Mouse (Mus musculus) heart, embryonic 13.5 days (tissue): ENCODE data around the gene Enpp7. TPM values are rescaled to one million over a fixed set of nuclear protein-coding genes. Genes with fewer than 3 reads are reported as not detected.

ENCODE experiments used
- ATAC-seq: fragments of 200-750 bp; cut with Nextera tagmentation; 2 replicates; pipeline ENCODE4 v1.8.0; 2017; ENCODE audit warnings: moderate TSS enrichment; ENCODE audit not compliant: insufficient number of reproducible peaks, low FRiP score, low TSS enrichment; ENCODE audit errors: extremely low read depth
- H3K27ac ChIP-seq: fragments of 300-500 bp; sonication (generic); replicated peaks from 2 replicates; pipeline ENCODE4 v1.5.1; 2015; ENCODE audit warnings: moderate library complexity, mild to moderate bottlenecking, inconsistent platforms
- H3K27me3 ChIP-seq: fragments of 300-500 bp; sonication (generic); replicated peaks from 2 replicates; pipeline ENCODE4 v1.6.1; 2015; ENCODE audit warnings: mild to moderate bottlenecking, inconsistent platforms
- H3K36me3 ChIP-seq: fragments of 300-500 bp; sonication (generic); 2 replicates; pipeline ENCODE4 v1.6.1; 2015; ENCODE audit warnings: mild to moderate bottlenecking, inconsistent platforms
- H3K4me1 ChIP-seq: fragments of 300-500 bp; sonication (generic); 2 replicates; pipeline ENCODE4 v1.6.1; 2015; ENCODE audit warnings: inconsistent platforms
- H3K4me2 ChIP-seq: fragments of 300-500 bp; sonication (generic); 2 replicates; pipeline ENCODE4 v1.6.1; 2015; ENCODE audit warnings: inconsistent platforms, mild to moderate bottlenecking, moderate library complexity
- H3K4me3 ChIP-seq: fragments of 300-500 bp; sonication (generic); 2 replicates; pipeline ENCODE4 v1.5.1; 2015; ENCODE audit warnings: moderate library complexity, mild to moderate bottlenecking, inconsistent platforms
- H3K9ac ChIP-seq: fragments of 300-500 bp; sonication (generic); 2 replicates; pipeline ENCODE4 v1.6.1; 2015; ENCODE audit warnings: inconsistent platforms, mild to moderate bottlenecking, moderate library complexity
- H3K9me3 ChIP-seq: fragments of 300-500 bp; sonication (generic); 2 replicates; pipeline ENCODE4 v1.6.1; 2016; ENCODE audit warnings: inconsistent platforms
- WGBS: fragments of 180-500 bp; shearing (Covaris S2); methylation state at CpG from one replicate; pipeline ENCODE4 v1.1.7; 2015; ENCODE audit warnings: mixed read lengths; 5-methylcytosine and 5-hydroxymethylcytosine counted together
- polyA plus RNA-seq: library from polyadenylated mRNA; unstranded; fragments of >200 nt; fragmentation: Nextera tagmentation; extraction: Ambion mirVana; gene quantifications from 2 replicates; pipeline ENCODE4 v1.2.1, GENCODE M21; 2015

Enpp7 gene
- polyA plus RNA-seq, 1 experiment from 2014 or later, result not detected

DNA sequence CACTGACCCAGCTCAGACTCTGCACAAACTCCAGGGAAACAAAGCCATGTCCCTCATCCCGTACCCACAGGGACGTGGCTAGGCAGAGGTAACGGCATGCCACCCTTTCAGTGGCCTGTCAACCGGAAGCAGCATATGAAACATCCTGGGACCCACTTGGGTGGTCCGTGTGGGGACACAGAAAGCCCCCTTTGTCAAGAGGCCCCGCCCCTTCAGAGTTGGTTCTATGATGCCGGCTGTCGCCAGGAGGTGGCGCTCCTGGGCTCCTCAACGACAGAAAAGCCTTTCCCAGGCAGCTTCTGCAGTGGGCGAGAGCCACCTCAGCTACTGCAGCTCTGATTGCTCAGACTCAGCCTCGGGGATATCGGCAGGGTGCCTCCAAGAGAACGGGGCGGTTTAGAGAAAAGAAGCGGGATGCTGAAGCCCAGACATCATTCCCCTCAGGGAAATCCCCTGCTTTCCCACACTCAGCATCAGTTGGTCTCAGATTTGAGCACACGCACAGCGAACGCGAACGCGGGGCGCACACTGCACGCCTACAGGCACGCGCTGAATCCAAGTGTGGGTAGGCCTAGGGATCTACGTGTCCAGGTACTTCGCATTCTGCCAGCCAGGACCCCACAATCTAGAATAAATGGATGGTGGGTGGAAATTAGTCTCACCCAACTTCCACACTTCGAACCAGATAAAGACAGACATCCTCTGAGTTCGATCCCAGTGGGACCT lies 10.7 kb downstream of the Enpp7 start:
- Histone ChIP-seq H3K4me1 (peaks cover 13% of the 10 kb centered on the region; the same call in 1 of the 2 replicates), H3K4me3 (peak overlapping the region; percentile 37), H3K9me3 (no peaks in the 10 kb centered on the region), H3K27ac (no peak overlapping the region), H3K36me3 (no peaks in the 10 kb centered on the region), H3K9ac (peak overlapping the region; percentile 44), H3K27me3 (peaks cover 95% of the 10 kb centered on the region), H3K4me2 (peak overlapping the region; percentile 64)
- whole genome bisulfite sequencing, result 10% methylated on average over 30 of the region's 30 CpGs
- ATAC-seq, result no peak

GRCm38 (mm10) chr11:118999361-118999804 lies 11.4 kb downstream of the Enpp7 start:
- Histone ChIP-seq H3K9me3 (no peaks in the 10 kb centered on the region), H3K27ac (no peak overlapping the region), H3K9ac (no peak overlapping the region), H3K4me1 (peaks cover 13% of the 10 kb centered on the region; the same call in 1 of the 2 replicates), H3K4me2 (peak overlapping the region; percentile 64), H3K27me3 (peaks cover 90% of the 10 kb centered on the region), H3K36me3 (no peaks in the 10 kb centered on the region), H3K4me3 (no peak overlapping the region; the same call in 1 of the 2 replicates)
- WGBS, result 6% methylated on average over 26 of the region's 26 CpGs
- ATAC-seq, result no peak

DNA sequence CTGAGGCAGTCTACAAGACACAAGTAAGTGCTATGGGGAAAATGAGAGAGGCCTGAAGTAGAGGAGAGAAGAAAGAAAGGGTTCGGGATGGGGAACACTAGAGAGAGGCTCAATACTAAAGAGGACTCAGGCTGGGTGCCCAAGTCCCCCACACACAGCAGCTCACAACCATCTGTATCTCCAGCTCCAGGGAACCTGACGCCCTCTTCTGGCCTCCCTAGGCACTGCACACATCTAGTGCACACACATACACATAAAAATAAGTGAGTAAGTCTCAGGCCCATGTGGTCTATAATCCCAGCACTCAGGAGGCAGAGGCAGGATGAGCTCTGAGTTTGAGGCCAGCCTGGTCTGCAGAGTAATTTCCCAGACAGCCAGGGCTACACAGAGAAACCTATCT lies 12.9 kb downstream of the Enpp7 start:
- no peak overlapping the region for H3K9ac ChIP-seq
- no peak overlapping the region for H3K27ac ChIP-seq
- H3K27me3 ChIP-seq, result peaks cover 86% of the 10 kb centered on the region
- no peak for ATAC-seq
- no peaks in the 10 kb centered on the region for H3K36me3 ChIP-seq
- no peaks in the 10 kb centered on the region for H3K9me3 ChIP-seq
- H3K4me3 ChIP-seq, result no peak overlapping the region
- H3K4me2 ChIP-seq, result no peak overlapping the region
- H3K4me1 ChIP-seq, result peaks cover 9% of the 10 kb centered on the region; the same call in 1 of the 2 replicates
- WGBS, result 60% methylated on average over 2 of the region's 2 CpGs

DNA sequence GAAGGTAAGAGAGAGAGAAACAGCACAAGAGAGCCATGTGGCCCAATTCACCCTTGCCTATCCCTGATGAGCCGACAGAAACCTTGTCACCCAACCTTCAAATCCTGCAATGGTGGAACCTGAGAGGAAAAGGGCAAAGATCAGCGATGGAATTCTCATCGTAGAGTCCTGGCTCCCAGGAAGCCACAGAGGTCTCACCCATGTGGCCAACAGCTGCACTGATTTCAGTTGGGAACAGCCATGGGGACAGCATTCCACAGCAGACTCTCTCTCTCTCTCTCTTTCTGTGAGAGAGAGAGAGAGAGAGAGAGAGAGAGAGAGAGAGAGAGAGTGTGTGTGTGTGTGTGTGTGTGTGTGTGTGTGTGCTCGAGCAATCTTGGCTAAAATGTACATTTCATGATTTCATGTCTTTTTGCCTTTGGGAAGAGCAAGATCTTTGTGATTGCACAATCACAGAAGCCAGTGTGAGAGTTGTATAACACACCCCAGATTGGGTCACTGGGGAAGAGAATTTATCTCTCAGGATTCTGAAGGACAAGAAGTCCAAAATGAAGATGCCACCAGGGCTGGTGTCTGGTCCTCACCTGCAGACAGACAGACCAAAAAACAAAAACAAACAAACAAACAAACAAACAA lies 13.6 kb downstream of the Enpp7 start:
- Histone ChIP-seq H3K27me3 (peaks cover 79% of the 10 kb centered on the region), H3K4me2 (no peak overlapping the region), H3K9me3 (no peaks in the 10 kb centered on the region), H3K27ac (no peak overlapping the region), H3K9ac (no peak overlapping the region), H3K4me1 (peaks cover 9% of the 10 kb centered on the region; the same call in 1 of the 2 replicates), H3K4me3 (no peak overlapping the region), H3K36me3 (no peaks in the 10 kb centered on the region)
- 54% methylated on average over 4 of the region's 4 CpGs for WGBS
- no peak for ATAC-seq

- H3K4me2 ChIP-seq, result no peak overlapping the region
- H3K4me3 ChIP-seq, result no peak overlapping the region
- no peaks in the 10 kb centered on the region for H3K9me3 ChIP-seq
- H3K4me1 ChIP-seq, result 0 out of 2 replicates have a peak, but pooled peaks cover 5% of the 10 kb centered on the region
- H3K9ac ChIP-seq, result no peak overlapping the region
- peaks cover 39% of the 10 kb centered on the region for H3K27me3 ChIP-seq
- WGBS, result 79% methylated on average over 10 of the region's 10 CpGs
- no peak for ATAC-seq
- H3K36me3 ChIP-seq, result no peaks in the 10 kb centered on the region
- no peak overlapping the region for H3K27ac ChIP-seq
Measured at GRCm38 (mm10) chr11:119005547-119006275, 17.7 kb downstream of the Enpp7 start.

- peaks cover 32% of the 10 kb centered on the region for H3K27me3 ChIP-seq
- no peak overlapping the region for H3K27ac ChIP-seq
- H3K4me3 ChIP-seq, result no peak overlapping the region
- no peaks in the 10 kb centered on the region for H3K9me3 ChIP-seq
- H3K36me3 ChIP-seq, result no peaks in the 10 kb centered on the region
- H3K4me1 ChIP-seq, result 0 out of 2 replicates have a peak, but pooled peaks cover 5% of the 10 kb centered on the region
- 53% methylated on average over 3 of the region's 3 CpGs for WGBS
- H3K9ac ChIP-seq, result no peak overlapping the region
- no peak overlapping the region for H3K4me2 ChIP-seq
- ATAC-seq, result no peak
Measured at GRCm38 (mm10) chr11:119006462-119006861, 18.5 kb downstream of the Enpp7 start.

DNA sequence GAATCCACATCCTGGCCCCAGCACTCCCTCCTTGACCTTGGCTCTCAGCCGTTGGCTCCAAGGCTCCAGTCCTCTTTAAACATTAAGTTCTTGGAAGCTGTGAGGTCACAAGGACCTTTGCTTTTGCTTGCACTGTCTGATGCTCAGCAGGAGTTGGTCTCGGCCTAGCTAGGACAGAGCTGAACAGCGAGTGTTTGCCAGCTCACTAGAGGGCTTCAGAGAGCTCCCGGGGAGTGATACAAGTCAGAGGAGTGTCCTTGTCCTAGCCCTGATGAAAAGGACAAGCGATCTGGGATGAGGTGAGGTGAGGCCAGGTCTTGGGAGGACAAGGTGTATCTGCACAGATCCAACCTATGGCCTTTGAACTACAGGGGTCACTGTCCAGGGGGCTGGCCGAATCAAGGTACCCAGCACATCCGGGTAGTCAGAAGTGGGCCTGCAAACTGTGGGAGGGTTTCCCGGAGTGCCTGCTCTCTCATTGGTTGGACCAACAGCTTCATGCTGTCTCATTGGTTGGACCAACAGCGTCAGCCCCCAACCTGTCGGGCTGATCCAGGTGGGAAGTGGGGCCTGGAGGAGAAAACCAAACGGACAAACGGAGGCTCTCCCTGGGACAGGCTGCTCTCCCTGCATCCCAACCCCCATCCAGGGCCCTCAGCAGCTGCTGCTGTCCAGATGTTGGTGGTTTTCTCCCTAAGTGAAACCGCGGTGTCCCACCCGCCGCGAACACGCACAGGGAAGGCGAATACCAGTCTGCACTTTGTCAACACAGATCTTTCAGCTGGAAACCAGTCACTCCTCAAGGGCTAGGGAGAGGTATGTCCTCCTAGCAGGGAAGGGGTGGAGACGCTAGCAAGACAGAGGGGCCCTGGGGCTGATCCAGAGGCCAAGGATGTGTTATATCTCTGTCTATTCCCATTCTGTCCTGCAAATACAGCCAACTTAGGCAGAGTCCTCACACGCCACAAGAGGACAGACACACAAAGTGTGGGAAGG lies 19.8 kb downstream of the Enpp7 start:
- no peak overlapping the region for H3K27ac ChIP-seq

DNA sequence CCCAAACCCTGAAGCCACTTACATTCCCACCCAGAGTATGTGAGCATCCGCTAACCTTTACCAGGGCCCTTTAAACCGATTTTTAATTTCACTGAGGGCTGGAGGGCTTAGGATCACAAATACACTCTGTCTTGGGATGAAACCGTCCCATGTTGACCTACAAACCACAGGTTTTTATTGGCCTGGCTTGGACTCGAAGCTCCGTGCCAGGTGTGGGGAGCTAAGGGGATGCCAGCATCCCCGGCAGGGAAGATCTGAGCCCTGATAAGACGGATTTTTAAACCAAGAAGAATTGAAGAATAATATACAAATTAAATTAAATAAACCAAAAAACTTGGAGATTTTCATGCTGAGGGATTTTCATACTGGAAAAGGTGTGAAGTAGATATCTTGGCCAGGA lies 26.5 kb downstream of the Enpp7 start:
- Histone ChIP-seq H3K27me3 (peaks cover 19% of the 10 kb centered on the region), H3K4me2 (no peak overlapping the region), H3K36me3 (no peaks in the 10 kb centered on the region), H3K27ac (no peak overlapping the region), H3K9me3 (no peaks in the 10 kb centered on the region), H3K9ac (no peak overlapping the region), H3K4me1 (no peaks in the 10 kb centered on the region), H3K4me3 (no peak overlapping the region)
- WGBS, result 71% methylated on average over 7 of the region's 7 CpGs
- no peak for ATAC-seq

More for the DNA sequence above, 19.8 kb downstream of the Enpp7 start:
- ATAC-seq, result no peak
- Histone ChIP-seq H3K27me3 (peaks cover 20% of the 10 kb centered on the region), H3K9me3 (no peaks in the 10 kb centered on the region), H3K9ac (peak overlapping the region; percentile 60), H3K4me3 (peak overlapping the region; percentile 43), H3K36me3 (no peaks in the 10 kb centered on the region), H3K4me2 (peak overlapping the region; percentile 65), H3K4me1 (0 out of 2 replicates have a peak, but pooled peaks cover 5% of the 10 kb centered on the region)
- 17% methylated on average over 21 of the region's 21 CpGs for WGBS

GRCm38 (mm10) chr11:119017506-119017905 lies 29.5 kb downstream of the Enpp7 start:
- peaks cover 4% of the 10 kb centered on the region; the same call in 1 of the 2 replicates for H3K4me1 ChIP-seq
- H3K9me3 ChIP-seq, result no peaks in the 10 kb centered on the region
- H3K36me3 ChIP-seq, result no peaks in the 10 kb centered on the region
- no peak overlapping the region for H3K4me2 ChIP-seq
- H3K9ac ChIP-seq, result no peak overlapping the region
- H3K4me3 ChIP-seq, result no peak overlapping the region
- H3K27ac ChIP-seq, result no peak overlapping the region
- ATAC-seq, result no peak
- WGBS, result 84% methylated on average over 7 of the region's 7 CpGs
- peaks cover 49% of the 10 kb centered on the region for H3K27me3 ChIP-seq

- WGBS, result 85% methylated on average over 7 of the region's 7 CpGs
- no peaks in the 10 kb centered on the region for H3K9me3 ChIP-seq
Measured at GRCm38 (mm10) chr11:119021180-119021579, 33.2 kb downstream of the Enpp7 start.

More at GRCm38 (mm10) chr11:119021180-119021579, 33.2 kb downstream of the Enpp7 start:
- Histone ChIP-seq H3K27me3 (peaks cover 49% of the 10 kb centered on the region), H3K27ac (no peak overlapping the region), H3K4me1 (peaks cover 31% of the 10 kb centered on the region), H3K4me2 (no peak overlapping the region), H3K36me3 (no peaks in the 10 kb centered on the region), H3K4me3 (no peak overlapping the region), H3K9ac (no peak overlapping the region)
- ATAC-seq, result no peak
